8 mouse cellular contexts compared by ENCODE assay signal in genomic region chr14:73383746-73384145, GRCm38 (mm10). TPM values are rescaled to one million over a fixed set of nuclear protein-coding genes. Genes with fewer than 3 reads are reported as not detected.
DNase-seq lines count a peak whose midpoint lies in the region; ATAC-seq and TF ChIP-seq lines count a peak whose summit lies in the region.

No protein-coding gene starts in this region.

- H3K27me3 ChIP-seq in cerebellum, adult 2 months (ENCODE audit: control insufficient read depth, insufficient read depth, low read length): no peaks in the 10 kb centered on the region
- H3K27me3 ChIP-seq in lung, postnatal 0 days (replicated peaks; ENCODE audit: insufficient read depth, low read length): no peaks in the 10 kb centered on the region
- H3K27me3 ChIP-seq in limb, embryonic 14.5 days (ENCODE audit: control insufficient read depth, insufficient read depth, low read length): no peaks in the 10 kb centered on the region
- H3K27me3 ChIP-seq in stomach, embryonic 15.5 days (replicated peaks): no peaks in the 10 kb centered on the region

- TF ChIP-seq EP300 in lung, postnatal 0 days (IDR thresholded peaks at IDR 0.05): no peak

- no peak for TF ChIP-seq CTCF in cerebellum, adult 2 months (IDR thresholded peaks at IDR 0.05; ENCODE audit: borderline replicate concordance, insufficient read depth, low read depth, low read length)
- no peak for TF ChIP-seq CTCF in lung, postnatal 0 days (IDR thresholded peaks at IDR 0.05)

- ATAC-seq in lung, postnatal 0 days: no peak
- ATAC-seq in limb, embryonic 14.5 days (ENCODE audit: low FRiP score, low read depth): no peak
- ATAC-seq in stomach, embryonic 15.5 days (ENCODE audit: insufficient read depth, low FRiP score, low read depth): no peak
- ATAC-seq in CD4-positive, CD25-positive, alpha-beta regulatory T cell, adult 4 months: no peak

- no peak for TF ChIP-seq POLR2A in cerebellum, adult 2 months (IDR thresholded peaks at IDR 0.05; ENCODE audit: borderline replicate concordance, insufficient read depth, low read length)
- no peak for TF ChIP-seq POLR2A in limb, embryonic 14.5 days (IDR thresholded peaks at IDR 0.05; ENCODE audit: borderline replicate concordance, extremely low read depth, insufficient read depth, insufficient read length)

- H3K9me3 ChIP-seq in lung, postnatal 0 days (ENCODE audit: low read length): no peaks in the 10 kb centered on the region
- H3K9me3 ChIP-seq in limb, embryonic 14.5 days (ENCODE audit: control insufficient read depth, low read length): no peaks in the 10 kb centered on the region
- no peaks in the 10 kb centered on the region for H3K9me3 ChIP-seq in stomach, embryonic 15.5 days

- H3K36me3 ChIP-seq in lung, postnatal 0 days (ENCODE audit: insufficient read depth, low read length): peaks cover 9% of the 10 kb centered on the region; the same call in 1 of the 2 replicates
- peaks cover 10% of the 10 kb centered on the region for H3K36me3 ChIP-seq in limb, embryonic 14.5 days (ENCODE audit: control insufficient read depth, insufficient read depth, low read length)
- 0 out of 2 replicates have a peak, but pooled peaks cover 2% of the 10 kb centered on the region for H3K36me3 ChIP-seq in stomach, embryonic 15.5 days

- no peak for DNase-seq in cerebellum, adult 2 months
- DNase-seq in cerebellum, postnatal 10 days: no peak
- DNase-seq in lung, postnatal 0 days (ENCODE audit: low spot score): no peak
- DNase-seq in lung, postnatal 36 days: no peak
- DNase-seq in limb, embryonic 14.5 days (ENCODE audit: low spot score): no peak
- no peak for DNase-seq in embryo, embryonic 11 days

- peak overlapping the region; percentile 94 for H3K4me3 ChIP-seq in cerebellum, adult 2 months (replicated peaks; ENCODE audit: insufficient read depth, low read depth, low read length)
- peak overlapping the region; percentile 100 for H3K4me3 ChIP-seq in lung, postnatal 0 days (ENCODE audit: low read depth, low read length)
- peak overlapping the region; percentile 98 for H3K4me3 ChIP-seq in limb, embryonic 14.5 days (replicated peaks; ENCODE audit: low read length)
- H3K4me3 ChIP-seq in stomach, embryonic 15.5 days (replicated peaks): peak overlapping the region; percentile 99

- peaks cover 12% of the 10 kb centered on the region; the same call in 1 of the 2 replicates for H3K4me1 ChIP-seq in cerebellum, adult 2 months (ENCODE audit: control insufficient read depth, insufficient read depth, low read length)
- H3K4me1 ChIP-seq in lung, postnatal 0 days (ENCODE audit: insufficient read depth, low read depth, low read length): peaks cover 34% of the 10 kb centered on the region
- H3K4me1 ChIP-seq in limb, embryonic 14.5 days (ENCODE audit: control insufficient read depth, insufficient read depth, low read length): peaks cover 23% of the 10 kb centered on the region
- H3K4me1 ChIP-seq in stomach, embryonic 15.5 days: peaks cover 22% of the 10 kb centered on the region

- H3K4me2 ChIP-seq in lung, postnatal 0 days (replicated peaks; ENCODE audit: low read depth, low read length): peak overlapping the region; percentile 60
- H3K4me2 ChIP-seq in limb, embryonic 14.5 days (replicated peaks; ENCODE audit: low read depth, low read length, severe bottlenecking): peak overlapping the region; percentile 63
- H3K4me2 ChIP-seq in stomach, embryonic 15.5 days: peak overlapping the region; percentile 57

- H3K9ac ChIP-seq in lung, postnatal 0 days (replicated peaks; ENCODE audit: low read depth): peak overlapping the region; percentile 100; the same call in 1 of the 2 replicates
- 0 out of 2 replicates have a peak overlapping the region, but pooled peaks have one; percentile 98 for H3K9ac ChIP-seq in limb, embryonic 14.5 days (ENCODE audit: low read depth, low read length, severe bottlenecking)
- no peak overlapping the region for H3K9ac ChIP-seq in stomach, embryonic 15.5 days

- peak overlapping the region; percentile 93; the same call in 1 of the 2 replicates for H3K27ac ChIP-seq in cerebellum, adult 2 months (ENCODE audit: insufficient read depth, low read length)
- H3K27ac ChIP-seq in lung, postnatal 0 days (ENCODE audit: low read length): peak overlapping the region; percentile 63; the same call in 1 of the 2 replicates
- H3K27ac ChIP-seq in limb, embryonic 14.5 days (replicated peaks; ENCODE audit: low read depth, low read length): no peak overlapping the region
- H3K27ac ChIP-seq in stomach, embryonic 15.5 days: no peak overlapping the region; the same call in 1 of the 2 replicates

- 2% methylated on average over 2 of the region's 2 CpGs for WGBS in cerebellum, adult 2 months
- WGBS in lung, postnatal 0 days: 6% methylated on average over 2 of the region's 2 CpGs
- 12% methylated on average over 2 of the region's 2 CpGs for WGBS in limb, embryonic 14.5 days
- 20% methylated on average over 2 of the region's 2 CpGs for WGBS in stomach, embryonic 15.5 days

RNA-seq across cellular contexts. Expression of gene Itm2b, which starts 1.3 kb away (rescaled TPM):
- polyA plus RNA-seq in cerebellum, adult 2 months (2012; rRNA removed): 1,793 and 1,993 TPM in 2 replicates
- polyA plus RNA-seq in lung, postnatal 0 days (2015; fragmentation: Nextera tagmentation; extraction: Ambion mirVana): 1,838 and 1,903 TPM in 2 replicates
- 511 and 533 TPM in 2 replicates for polyA plus RNA-seq in limb, embryonic 14.5 days (2012; rRNA removed)
- 971 and 997 TPM in 2 replicates for polyA plus RNA-seq in limb, embryonic 14.5 days (2014; fragmentation: Nextera tagmentation; extraction: Ambion mirVana)
- 866 and 945 TPM in 2 replicates for polyA plus RNA-seq in stomach, embryonic 15.5 days (2015; fragmentation: Nextera tagmentation; extraction: Ambion mirVana)
- polyA plus RNA-seq in CD4-positive, CD25-positive, alpha-beta regulatory T cell, adult 4 months (2017; shearing (Covaris generic)): 1,000 to 10,000 TPM in 1 of 2 experiments, 100 to 1,000 TPM in 1; 926 to 1,094 TPM

RNA-seq across cellular contexts. Expression of gene Rb1, which starts 58.1 kb away (rescaled TPM):
- polyA plus RNA-seq in cerebellum, adult 2 months (2012; rRNA removed): 21.2 and 22.4 TPM in 2 replicates
- polyA plus RNA-seq in lung, postnatal 0 days (2015; fragmentation: Nextera tagmentation; extraction: Ambion mirVana): 14.3 and 14.7 TPM in 2 replicates
- 14.9 and 15.6 TPM in 2 replicates for polyA plus RNA-seq in limb, embryonic 14.5 days (2012; rRNA removed)
- 29.6 and 31.0 TPM in 2 replicates for polyA plus RNA-seq in limb, embryonic 14.5 days (2014; fragmentation: Nextera tagmentation; extraction: Ambion mirVana)
- 22.9 and 26.0 TPM in 2 replicates for polyA plus RNA-seq in stomach, embryonic 15.5 days (2015; fragmentation: Nextera tagmentation; extraction: Ambion mirVana)
- polyA plus RNA-seq in CD4-positive, CD25-positive, alpha-beta regulatory T cell, adult 4 months (2017; shearing (Covaris generic)): 10 to 100 TPM; 10.0 to 85.9 TPM

Comparison
In these comparisons a context has a peak if more than half of its experiments do, and no peak if none do; other contexts are left out.
1. H3K27ac ChIP-seq: peak in cerebellum, adult 2 months (single experiment) and lung, postnatal 0 days (single experiment); none in limb, embryonic 14.5 days (single experiment) and stomach, embryonic 15.5 days (single experiment).
2. Peak in every context shown above with its lines, with median percentiles within 50 percentile points of each other: H3K4me3 ChIP-seq and H3K4me2 ChIP-seq.